Mouse (Mus musculus) testis, adult 2 months (tissue): ENCODE data around the gene Lonp2.

ENCODE experiments used
- CTCF ChIP-seq: fragments of 200-500 bp; IDR thresholded peaks from 2 replicates; pipeline ENCODE4 v1.5.1; 2012; ENCODE audit warnings: low read depth, mild to moderate bottlenecking, inconsistent platforms, low read length, moderate library complexity; ENCODE audit not compliant: control insufficient read depth, insufficient read depth, insufficient replicate concordance
- POLR2A ChIP-seq: fragments of 200-500 bp; IDR thresholded peaks from 2 replicates; pipeline ENCODE4 v1.6.1; 2012; ENCODE audit warnings: low read depth, mild to moderate bottlenecking, inconsistent platforms, low read length, moderate library complexity; ENCODE audit not compliant: control insufficient read depth

GRCm38 (mm10) chr8:86702453-86702852 is 78.6 kb downstream of the Lonp2 start:
- no peak for TF ChIP-seq CTCF
- no peak for TF ChIP-seq POLR2A
